Mouse (Mus musculus): ENCODE data around the gene Psmb10. TPM values are rescaled to one million over a fixed set of nuclear protein-coding genes. Genes with fewer than 3 reads are reported as not detected.

Gene Psmb10
- total RNA-seq, 1 experiment from 2014 or later: 49.2 TPM

Small RNA genes lying within 50 kb of the gene (microRNA-seq; reads per million reads assigned to microRNA genes)
- 0 reads per million in 2 experiments for gene Mir7074

Other genes starting within 250 kb of the Psmb10 start
- gene Acd, start 237.3 kb downstream of the Psmb10 start, total RNA-seq (2021): 23.3 and 23.8 TPM in 2 replicates
- 10.6 and 11.0 TPM in 2 replicates for gene Pard6a, start 237.3 kb downstream of the Psmb10 start, total RNA-seq (2021)
- not detected in 2 replicates for gene 4933405L10Rik, start 230.8 kb downstream of the Psmb10 start, total RNA-seq (2021)
- gene Enkd1, start 230.2 kb downstream of the Psmb10 start, total RNA-seq (2021): 5.4 and 6.0 TPM in 2 replicates
- 7.8 and 11.3 TPM in 2 replicates for gene Gfod2, start 179.8 kb downstream of the Psmb10 start, total RNA-seq (2021)
- gene Ranbp10, start 111.1 kb downstream of the Psmb10 start, total RNA-seq (2021): 27.3 and 29.8 TPM in 2 replicates
- gene Tsnaxip1, start 110.7 kb downstream of the Psmb10 start, total RNA-seq (2021): not detected in 2 replicates
- 8.5 and 11.2 TPM in 2 replicates for gene Cenpt, start 85.2 kb downstream of the Psmb10 start, total RNA-seq (2021)
- 30.9 and 31.0 TPM in 2 replicates for gene Thap11, start 83.3 kb downstream of the Psmb10 start, total RNA-seq (2021)
- 22.3 and 41.4 TPM in 2 replicates for gene Nutf2, start 77.9 kb downstream of the Psmb10 start, total RNA-seq (2021)
- gene Edc4, start 57.6 kb downstream of the Psmb10 start, total RNA-seq (2021): 30.1 and 33.5 TPM in 2 replicates
- 1.0 TPM in 1 of 2 replicates, not detected in the other for gene Nrn1l, start 44.9 kb downstream of the Psmb10 start, total RNA-seq (2021)
- 31.0 and 32.2 TPM in 2 replicates for gene Pskh1, start 38.0 kb downstream of the Psmb10 start, total RNA-seq (2021)
- 0.59 TPM in 1 of 2 replicates, not detected in the other for gene Ctrl, start 4.6 kb downstream of the Psmb10 start, total RNA-seq (2021)
- gene Lcat, start 4.9 kb upstream of the Psmb10 start, total RNA-seq (2021): 5.3 and 54.9 TPM in 2 replicates
- 36.9 and 42.5 TPM in 2 replicates for gene Slc12a4, start 27.7 kb upstream of the Psmb10 start, total RNA-seq (2021)
- gene Dpep3, start 41.0 kb upstream of the Psmb10 start, total RNA-seq (2021): not detected in 2 replicates
- gene Dus2, start 52.9 kb upstream of the Psmb10 start, total RNA-seq (2021): 14.9 and 15.5 TPM in 2 replicates
- gene Dpep2nb, start 67.5 kb upstream of the Psmb10 start, total RNA-seq (2021): not detected in 2 replicates
- gene Ddx28, start 73.4 kb upstream of the Psmb10 start, total RNA-seq (2021): 14.2 and 14.5 TPM in 2 replicates
- 47.3 and 47.6 TPM in 2 replicates for gene Nfatc3, start 120.4 kb upstream of the Psmb10 start, total RNA-seq (2021)
- gene Esrp2, start 198.5 kb upstream of the Psmb10 start, total RNA-seq (2021): 5.3 and 8.8 TPM in 2 replicates
- gene Pla2g15, start 212.0 kb upstream of the Psmb10 start, total RNA-seq (2021): 13.5 and 18.6 TPM in 2 replicates
- gene Slc7a6, start 230.4 kb upstream of the Psmb10 start, total RNA-seq (2021): 30.3 and 38.3 TPM in 2 replicates

Data from adrenal gland, postnatal 14 days (tissue).